7 mouse cellular contexts compared by ENCODE assay signal in genomic region chr6:113419199-113419587, GRCm38 (mm10). TPM values are rescaled to one million over a fixed set of nuclear protein-coding genes. Genes with fewer than 3 reads are reported as not detected.
DNase-seq lines count a peak whose midpoint lies in the region; ATAC-seq lines count a peak whose summit lies in the region.

TSS of gene Rpusd3 (minus strand) at chr6:113419340.

- H3K4me3 ChIP-seq in embryonic facial prominence, embryonic 10.5 days = peak within 1 kb of the TSS; percentile 69
- H3K4me3 ChIP-seq in limb, embryonic 10.5 days = peak within 1 kb of the TSS; percentile 64
- peak within 1 kb of the TSS; percentile 68 for H3K4me3 ChIP-seq in midbrain, embryonic 13.5 days (replicated peaks)

- H3K27ac ChIP-seq in embryonic facial prominence, embryonic 10.5 days (replicated peaks) = peak within 1 kb of the TSS; percentile 86
- H3K27ac ChIP-seq in limb, embryonic 10.5 days = peak within 1 kb of the TSS; percentile 81
- H3K27ac ChIP-seq in midbrain, embryonic 13.5 days = no peak within 1 kb of the TSS

- peak within 1 kb of the TSS; percentile 82 for H3K4me2 ChIP-seq in midbrain, embryonic 13.5 days (replicated peaks)

- peak within 1 kb of the TSS; percentile 83 for H3K9ac ChIP-seq in midbrain, embryonic 13.5 days (replicated peaks)

- no peaks in the 10 kb centered on the region for H3K27me3 ChIP-seq in embryonic facial prominence, embryonic 10.5 days (replicated peaks; ENCODE audit: low read depth, poor library complexity, severe bottlenecking)
- H3K27me3 ChIP-seq in limb, embryonic 10.5 days (ENCODE audit: low read depth, poor library complexity, severe bottlenecking) = no peaks in the 10 kb centered on the region
- H3K27me3 ChIP-seq in midbrain, embryonic 13.5 days = no peaks in the 10 kb centered on the region

- ATAC-seq in granulocyte monocyte progenitor cell, adult 5-6 weeks (replicated peaks; ENCODE audit: poor library complexity, severe bottlenecking) = peak; percentile 97
- peak; percentile 98 for ATAC-seq in midbrain, embryonic 13.5 days

- DNase-seq in adrenal gland, postnatal 10 days = peak; percentile 100
- DNase-seq in embryonic facial prominence, embryonic 10.5 days (ENCODE audit: low spot score) = peak; percentile 96
- peak; percentile 94 for DNase-seq in kidney, adult 11 months
- peak; percentile 97 for DNase-seq in limb, embryonic 10.5 days (ENCODE audit: low spot score)
- peak; percentile 95 for DNase-seq in spleen, adult 12 weeks (ENCODE audit: low spot score)

- H3K4me1 ChIP-seq in embryonic facial prominence, embryonic 10.5 days = peaks cover 25% of the 10 kb centered on the region
- H3K4me1 ChIP-seq in limb, embryonic 10.5 days = peaks cover 15% of the 10 kb centered on the region
- peaks cover 24% of the 10 kb centered on the region for H3K4me1 ChIP-seq in midbrain, embryonic 13.5 days (replicated peaks)

- H3K36me3 ChIP-seq in embryonic facial prominence, embryonic 10.5 days (replicated peaks) = peaks cover 31% of the 10 kb centered on the region
- H3K36me3 ChIP-seq in limb, embryonic 10.5 days = peaks cover 30% of the 10 kb centered on the region
- H3K36me3 ChIP-seq in midbrain, embryonic 13.5 days = peaks cover 24% of the 10 kb centered on the region

- no peaks in the 10 kb centered on the region for H3K9me3 ChIP-seq in embryonic facial prominence, embryonic 10.5 days
- H3K9me3 ChIP-seq in limb, embryonic 10.5 days (replicated peaks) = no peaks in the 10 kb centered on the region
- H3K9me3 ChIP-seq in midbrain, embryonic 13.5 days = no peaks in the 10 kb centered on the region

- under 1% methylated on average over 25 of the region's 25 CpGs for WGBS in embryonic facial prominence, embryonic 10.5 days
- under 1% methylated on average over 25 of the region's 25 CpGs for WGBS in limb, embryonic 10.5 days
- under 1% methylated on average over 25 of the region's 25 CpGs for WGBS in midbrain, embryonic 13.5 days

RNA-seq across cellular contexts. Expression of gene Rpusd3, which starts in this region (rescaled TPM):
- total RNA-seq in adrenal gland, postnatal 10 days (2021) = 10 to 100 TPM; 16.4 to 24.4 TPM
- 34.6 and 34.8 TPM in 2 replicates for polyA plus RNA-seq in embryonic facial prominence, embryonic 10.5 days (2016; fragmentation: Nextera tagmentation; extraction: Ambion mirVana)
- 10.8 and 15.3 TPM in 2 replicates for total RNA-seq in granulocyte monocyte progenitor cell, adult 5-6 weeks (2014; fragmentation: Nextera tagmentation)
- 11.2 and 18.9 TPM in 2 replicates for total RNA-seq in granulocyte monocyte progenitor cell, adult 5-6 weeks (2017)
- polyA plus RNA-seq in limb, embryonic 10.5 days (2016; fragmentation: Nextera tagmentation; extraction: Ambion mirVana) = 37.9 and 40.8 TPM in 2 replicates
- polyA plus RNA-seq in midbrain, embryonic 13.5 days (2015; fragmentation: Nextera tagmentation; extraction: Ambion mirVana) = 20.8 and 23.0 TPM in 2 replicates
